Mouse (Mus musculus) adrenal gland, postnatal 25 days (tissue): ENCODE results near the gene Syt15. TPM values are rescaled to one million over a fixed set of nuclear protein-coding genes. Genes with fewer than 3 reads are reported as not detected.

Source experiments
- DNase-seq: peaks from one replicate; pipeline ENCODE4 v3.0.0; 2021; ENCODE audit warnings: mixed read lengths
- long read RNA-seq: library from polyadenylated mRNA; stranded (forward); transcript quantifications from one replicate; pipeline ENCODE4 v2.0.0, GENCODE M21; 2021
- total RNA-seq: library from RNA; stranded (reverse); gene quantifications from 2 replicates; pipeline ENCODE4 v1.2.3, GENCODE M21; 2021

The Syt15 gene
- 0.33 TPM in 1 of 2 replicates, not detected in the other for total RNA-seq
- long read RNA-seq: 0 reads

DNA sequence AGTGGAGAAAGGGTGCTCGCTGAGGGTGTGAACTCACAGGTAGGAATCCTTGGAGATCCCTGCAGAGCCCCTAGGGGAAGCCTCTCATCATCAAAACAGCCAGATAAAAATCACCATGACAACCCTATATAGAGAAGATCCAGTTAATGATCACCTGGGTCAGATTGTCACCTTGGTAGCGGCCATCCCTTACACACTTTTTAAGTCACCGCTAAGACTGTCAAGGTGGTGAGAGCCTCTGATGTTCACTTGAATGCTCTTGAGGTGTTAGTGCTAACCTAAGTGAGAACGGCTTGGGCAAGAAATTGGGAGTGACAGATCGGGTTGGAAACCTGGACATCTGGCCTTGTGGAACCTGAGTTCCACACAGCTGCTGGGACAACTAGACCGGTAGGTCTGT, at the start of gene Syt15:
Gene Syt15 (plus strand): TSS at position 301 of the 400 bp plus-strand sequence.
- no peak for DNase-seq

DNA sequence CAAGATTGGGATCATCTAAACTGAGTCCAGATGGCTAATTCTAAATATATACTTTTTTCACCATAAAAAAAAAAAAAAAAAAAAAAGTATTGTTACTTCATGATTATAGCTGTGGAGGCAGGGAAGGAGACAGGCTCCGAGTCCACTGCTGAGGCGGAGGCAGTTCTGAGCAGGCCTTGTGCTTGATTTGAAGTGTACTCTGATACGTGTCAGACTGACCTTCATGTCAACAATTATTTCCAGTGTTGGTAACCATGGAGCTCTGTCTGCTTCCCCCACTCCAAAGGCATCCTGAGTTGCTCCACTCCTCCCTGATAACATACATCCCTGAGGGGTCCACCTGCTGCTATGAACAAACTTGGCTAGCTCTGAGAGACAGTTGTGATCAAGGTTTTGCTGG, 48.3 kb upstream of the Syt15 start:
- no peak for DNase-seq

DNA sequence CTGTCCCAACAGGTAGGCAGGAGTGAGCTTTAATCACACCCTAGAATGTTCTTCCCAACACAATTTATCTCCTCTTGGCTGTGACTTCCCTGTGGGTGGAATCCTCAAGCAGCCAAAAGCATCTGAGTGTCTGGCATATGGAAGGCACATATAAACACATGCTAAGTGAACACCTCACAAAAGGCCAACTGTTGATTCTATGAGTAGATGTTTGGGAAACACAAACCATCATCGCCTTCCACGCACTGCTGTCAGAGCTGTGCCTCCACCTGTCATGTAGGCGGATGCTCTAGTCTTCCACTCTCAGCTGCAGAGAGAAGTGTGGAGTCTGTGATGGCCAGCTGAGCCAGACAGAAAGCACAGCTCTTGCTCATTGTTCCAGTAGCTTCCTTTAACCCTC, 40.0 kb upstream of the Syt15 start:
- no peak for DNase-seq

DNA sequence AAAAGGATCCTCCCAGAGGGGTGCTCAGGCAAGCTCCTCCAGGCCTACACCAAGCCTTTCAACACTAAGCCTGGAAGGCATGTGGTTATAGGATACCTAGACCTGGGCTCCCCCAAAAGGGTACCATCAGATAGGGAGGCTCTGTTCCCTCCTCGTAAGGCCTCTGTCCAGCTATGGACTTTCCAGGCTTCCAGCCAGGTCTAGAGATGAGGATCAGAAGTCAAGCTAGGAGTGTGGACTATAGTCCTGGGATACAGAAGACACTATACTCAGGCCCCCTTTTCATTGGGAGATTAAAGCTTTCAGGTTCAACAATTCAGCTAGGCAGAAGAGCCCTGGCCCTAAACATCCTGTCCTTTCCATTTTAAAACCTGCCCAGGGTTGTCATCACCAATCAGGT, 36.3 kb upstream of the Syt15 start:
- DNase-seq: no peak

DNA sequence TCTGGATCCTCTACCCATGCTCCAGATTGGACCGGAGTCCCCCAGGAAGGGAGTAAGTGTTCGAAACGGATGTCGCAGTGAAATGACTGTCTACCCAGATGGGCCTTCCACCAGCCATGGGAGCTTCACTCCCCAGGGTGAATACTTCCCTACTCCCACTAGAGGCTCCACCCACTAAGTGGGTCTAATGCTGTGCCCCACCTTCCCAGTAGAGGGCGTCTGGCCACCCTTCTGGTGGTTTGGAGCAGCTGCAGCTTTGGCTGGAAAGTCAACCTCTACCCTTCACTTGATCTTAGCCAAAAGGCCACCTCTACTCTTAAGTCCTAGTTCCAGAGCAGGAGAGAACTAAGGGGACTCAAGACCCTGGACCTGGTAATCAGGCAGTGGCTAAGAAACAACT, 30.8 kb upstream of the Syt15 start:
- DNase-seq: peak; percentile 76

DNA sequence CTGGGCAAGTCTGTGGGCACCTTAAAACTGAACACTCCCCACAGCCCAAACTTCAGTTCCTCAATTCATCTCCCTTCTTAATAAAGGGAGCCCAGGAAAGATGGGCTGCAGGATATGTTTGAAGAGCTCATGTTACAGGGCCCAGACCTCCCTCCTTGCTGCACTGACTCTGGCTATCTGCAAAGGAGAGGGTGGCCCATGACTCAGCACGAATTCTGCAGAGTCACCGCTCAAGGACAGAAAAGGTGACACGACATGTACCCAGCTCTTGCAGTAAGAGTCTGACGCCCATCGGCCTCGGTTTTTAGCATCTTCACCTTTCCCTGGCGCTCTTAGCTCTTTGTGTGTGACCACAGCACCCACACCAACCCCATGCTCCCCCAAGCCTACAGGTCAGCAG, 29.0 kb upstream of the Syt15 start:
- DNase-seq: peak; percentile 59

DNA sequence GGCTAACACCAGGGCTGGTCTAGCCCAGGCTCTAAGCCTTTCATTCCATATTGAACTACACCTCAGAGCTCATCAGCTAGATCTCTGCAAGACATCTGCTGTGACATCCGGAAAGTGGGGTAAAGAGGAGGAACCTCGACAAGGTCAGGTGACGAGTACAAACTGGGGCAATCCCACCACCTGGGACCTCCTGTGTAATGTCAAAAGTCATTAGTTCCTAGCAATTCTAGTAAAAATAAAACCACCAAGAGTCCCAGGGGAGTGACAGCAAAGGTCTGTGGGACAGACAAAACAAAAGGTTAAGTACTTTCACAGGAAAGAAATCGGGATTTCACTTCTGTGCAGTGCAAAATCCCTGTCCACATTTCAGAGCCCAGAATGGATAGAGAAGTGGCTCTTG, 25.5 kb upstream of the Syt15 start:
- DNase-seq: no peak

DNA sequence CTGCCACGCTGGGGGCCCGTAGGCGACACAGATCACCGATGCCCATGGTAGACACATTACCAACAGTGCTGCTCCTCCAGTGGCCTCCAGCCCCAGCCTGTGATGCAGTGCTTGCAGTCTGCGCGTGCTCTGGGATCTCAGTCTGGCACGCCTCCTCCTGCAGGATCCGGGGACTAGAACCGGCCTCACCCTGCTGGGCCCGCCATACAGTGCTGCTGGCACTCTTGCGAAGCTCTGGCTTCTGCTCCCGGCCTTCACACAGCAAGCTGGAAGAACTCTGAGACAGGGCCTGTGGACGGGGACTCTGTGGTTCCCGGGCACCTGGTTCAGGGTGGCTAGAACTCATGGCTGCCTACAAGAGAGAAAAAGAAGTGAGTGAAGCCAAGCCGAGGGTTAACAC, 23.9 kb upstream of the Syt15 start:
- no peak for DNase-seq

DNA sequence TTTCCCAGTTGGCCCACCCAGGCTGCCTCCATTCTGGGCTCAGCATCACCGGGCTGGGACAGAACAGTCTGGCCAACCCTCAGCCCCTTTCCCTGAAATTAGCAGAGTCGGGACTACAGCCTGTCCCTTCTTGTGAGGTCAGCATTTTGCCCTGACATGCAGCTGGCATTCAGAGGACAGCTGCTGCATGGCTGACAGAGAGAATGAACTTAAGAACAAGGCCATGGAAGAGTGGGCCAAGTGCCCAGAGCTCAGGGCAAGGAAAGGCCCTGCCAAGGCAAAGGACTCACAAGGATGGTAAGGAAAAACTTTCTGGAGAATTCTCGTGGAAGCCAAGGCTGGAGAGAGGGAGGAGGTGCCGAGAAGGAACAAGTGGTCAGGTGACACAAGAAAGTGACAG, 22.7 kb upstream of the Syt15 start:
- DNase-seq: peak; percentile 48

DNA sequence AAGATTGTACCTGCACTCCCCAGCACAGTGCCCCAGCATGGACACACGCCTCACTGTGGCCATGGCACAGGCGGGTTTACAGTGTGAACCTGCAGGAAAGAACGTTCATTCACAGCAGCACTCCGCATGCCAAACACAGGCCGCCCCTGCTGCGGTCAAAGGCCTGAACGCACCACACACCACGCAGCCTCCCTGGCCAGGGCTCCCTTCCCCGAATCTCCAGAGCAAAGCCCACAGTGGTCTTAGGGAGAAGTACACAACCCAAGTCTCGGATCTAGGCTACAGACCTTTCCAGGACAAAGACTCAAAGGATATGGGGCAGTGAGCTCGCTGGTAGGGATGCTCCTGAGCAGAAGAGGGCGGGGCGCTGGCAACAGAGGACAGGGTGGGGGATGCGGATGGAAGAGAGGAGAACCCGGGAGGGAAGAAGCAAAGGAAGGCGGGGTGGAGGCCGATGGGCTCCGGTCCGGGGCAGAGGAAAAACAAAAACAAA, 18.6 kb upstream of the Syt15 start:
- DNase-seq: no peak

DNA sequence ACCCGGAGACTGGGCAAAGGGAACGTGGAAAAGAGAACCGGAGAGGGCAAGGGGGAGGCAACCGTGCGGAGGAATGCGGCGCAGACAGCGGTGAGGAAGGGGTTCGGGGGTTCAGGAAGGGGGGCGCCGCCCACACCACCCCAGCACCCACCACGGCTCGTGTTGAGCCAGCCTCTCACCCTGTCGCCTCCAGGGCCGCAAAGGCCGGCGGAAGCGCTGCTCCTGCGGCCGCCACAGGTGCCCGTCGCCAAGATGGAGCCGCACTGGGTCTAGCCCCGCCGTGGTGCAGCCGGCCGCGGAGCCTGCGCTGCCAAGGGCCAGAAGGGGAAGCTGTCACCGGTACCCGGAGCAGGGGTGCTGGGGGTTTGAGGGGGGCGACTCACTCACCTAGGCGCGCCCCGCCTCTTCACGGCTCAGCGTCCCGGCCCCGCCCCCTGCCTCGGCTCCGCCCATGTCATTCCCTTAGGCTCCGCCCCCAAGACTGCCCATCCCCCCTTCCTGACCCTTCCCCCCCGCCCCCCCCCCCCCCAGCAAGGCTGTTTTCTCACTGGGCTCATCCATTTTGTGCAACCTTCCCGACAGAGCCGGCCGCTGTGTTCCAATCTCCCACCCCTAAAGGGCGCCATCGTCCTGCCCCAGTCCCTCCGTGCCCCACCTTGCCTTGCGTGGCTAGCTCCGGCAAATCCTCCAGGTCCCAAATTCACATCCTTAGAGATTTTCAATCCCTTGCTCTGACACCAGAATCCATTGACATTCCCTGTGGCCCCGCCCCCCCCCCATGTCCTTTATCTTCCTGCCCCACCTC, 18.0 kb upstream of the Syt15 start, which contains the start of gene Gprin2:
Gene Gprin2 (minus strand): TSS at position 423 of the 805 bp plus-strand sequence.
- peak; percentile 52 for DNase-seq

DNA sequence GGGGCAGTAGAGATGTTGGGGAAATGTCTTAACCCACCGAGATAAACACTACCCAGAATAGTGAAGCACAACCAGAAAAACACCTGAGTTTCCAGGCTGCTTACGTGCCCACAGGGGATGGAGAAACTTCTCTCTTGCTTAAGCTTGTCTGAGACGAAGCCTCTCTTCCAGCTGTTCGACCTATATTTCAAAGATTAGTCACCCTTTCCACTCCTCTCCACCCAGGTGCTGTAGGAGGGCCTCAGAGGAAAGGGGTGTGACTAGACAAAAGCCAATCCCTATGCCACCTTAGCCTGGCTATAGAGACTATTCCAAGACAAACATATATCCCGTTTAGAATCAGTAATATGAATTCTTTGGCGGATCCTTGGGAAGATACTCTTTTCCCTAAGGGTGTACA, 11.4 kb upstream of the Syt15 start:
- no peak for DNase-seq

DNA sequence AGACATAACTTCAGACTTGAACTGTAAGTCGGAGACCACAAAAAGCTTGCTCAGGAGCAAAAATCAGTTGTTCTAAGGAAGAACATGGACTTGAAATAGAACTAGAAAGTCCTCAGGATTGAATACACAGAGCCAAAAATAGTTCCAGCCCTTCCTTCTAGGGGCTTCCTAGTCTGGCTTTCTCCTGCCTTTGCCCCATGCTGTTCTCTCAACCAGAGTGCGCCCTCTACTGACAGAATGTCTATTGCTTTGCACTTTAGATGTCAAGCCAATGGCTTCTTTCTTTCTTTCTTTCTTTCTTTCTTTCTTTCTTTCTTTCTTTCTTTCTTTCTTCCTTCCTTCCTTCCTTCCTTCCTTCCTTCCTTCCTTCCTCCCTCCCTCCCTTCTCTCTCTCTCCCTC, 10.7 kb upstream of the Syt15 start:
- peak; percentile 33 for DNase-seq

DNA sequence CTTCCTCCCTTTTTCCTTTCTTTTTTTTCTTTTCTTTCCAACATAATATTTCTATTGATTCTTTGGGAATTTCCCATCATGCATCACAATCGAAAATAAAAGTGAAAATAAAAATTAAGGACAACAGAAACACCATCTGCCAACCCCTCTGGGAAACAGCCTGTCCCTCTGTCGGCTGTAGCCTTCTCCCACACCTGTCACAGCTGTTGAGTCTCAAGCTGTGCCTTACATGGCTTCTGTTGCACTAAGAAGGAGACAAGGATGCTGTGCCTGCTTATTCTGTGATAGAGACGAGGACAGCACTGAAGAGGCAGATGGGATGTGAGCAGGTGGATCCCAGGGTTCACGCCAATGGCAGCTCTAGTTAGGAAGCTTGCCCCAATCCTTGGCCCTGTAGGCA, 10.3 kb upstream of the Syt15 start:
- DNase-seq: no peak

DNA sequence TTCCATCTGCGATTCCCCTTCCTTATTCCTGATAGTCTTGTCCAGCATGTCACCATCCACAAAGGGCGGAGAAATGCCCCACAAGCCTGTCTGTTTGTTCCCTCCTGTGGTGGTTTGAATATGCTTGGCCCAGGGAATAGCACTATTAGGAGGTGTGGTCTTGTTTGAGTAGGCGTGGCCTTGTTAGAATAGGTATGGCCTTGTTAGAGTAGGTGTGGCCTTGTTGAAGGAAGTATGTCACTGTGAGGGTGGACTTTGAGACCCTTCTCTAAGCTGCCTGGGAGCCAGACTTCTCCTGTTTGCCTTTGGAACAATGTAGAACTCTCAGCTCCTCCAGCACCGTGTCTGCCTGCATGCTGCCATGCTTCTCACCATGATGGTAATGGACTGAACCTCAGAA, 9.5 kb upstream of the Syt15 start:
- no peak for DNase-seq

DNA sequence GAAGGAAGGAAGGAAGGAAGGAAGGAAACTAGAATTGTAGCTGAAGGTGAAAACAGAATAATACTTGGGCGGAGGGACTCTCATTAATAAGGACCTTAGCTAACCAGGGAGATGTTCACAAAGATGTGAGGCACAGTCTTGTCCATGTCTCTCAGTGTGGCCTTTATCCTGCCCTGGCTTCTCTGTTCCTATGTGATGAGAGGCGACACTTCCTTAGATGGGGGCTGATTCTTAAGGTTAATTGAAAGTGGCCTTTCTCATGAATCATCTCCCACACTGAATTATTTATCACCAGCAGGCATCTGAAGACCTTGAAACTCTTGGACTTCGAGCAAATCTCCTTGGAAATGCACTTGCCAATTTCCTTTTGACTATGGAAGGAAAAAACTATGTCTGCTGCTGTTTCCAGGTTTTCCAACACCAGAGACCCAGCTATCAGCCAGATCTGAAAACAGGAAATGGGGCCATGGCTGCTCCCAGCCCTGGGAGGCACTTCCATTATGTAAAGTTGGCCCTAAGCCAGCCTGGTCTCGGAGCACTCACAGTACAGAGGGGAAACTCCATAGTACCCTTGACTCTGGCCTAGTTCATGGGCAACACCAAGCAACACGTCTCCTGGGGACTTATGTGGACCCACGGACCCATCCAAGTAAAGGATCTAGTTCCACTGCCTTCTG, 3.8 kb upstream of the Syt15 start:
- DNase-seq: peak; percentile 27

DNA sequence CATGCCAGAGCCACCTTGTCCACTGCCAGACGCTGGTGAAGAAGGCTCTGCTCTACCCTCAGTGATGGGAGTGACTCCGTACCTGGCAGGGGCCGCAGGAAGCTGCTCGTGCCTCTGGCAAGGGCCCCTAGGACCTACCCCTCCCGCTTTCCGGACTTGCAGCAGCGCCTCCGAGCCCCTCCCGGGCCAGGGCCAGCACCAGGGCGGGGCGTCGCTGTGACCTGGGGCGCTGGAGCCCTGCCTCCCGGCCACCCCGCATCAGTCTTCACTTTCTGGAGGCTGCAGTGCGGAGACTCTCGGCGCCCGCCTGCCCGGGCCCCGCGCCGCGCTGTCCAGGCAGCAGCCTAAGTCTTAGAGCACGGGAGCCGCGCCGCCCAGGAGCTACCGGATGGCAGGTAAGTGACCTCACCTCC, 397 bp downstream of the Syt15 start:
- no peak for DNase-seq

DNA sequence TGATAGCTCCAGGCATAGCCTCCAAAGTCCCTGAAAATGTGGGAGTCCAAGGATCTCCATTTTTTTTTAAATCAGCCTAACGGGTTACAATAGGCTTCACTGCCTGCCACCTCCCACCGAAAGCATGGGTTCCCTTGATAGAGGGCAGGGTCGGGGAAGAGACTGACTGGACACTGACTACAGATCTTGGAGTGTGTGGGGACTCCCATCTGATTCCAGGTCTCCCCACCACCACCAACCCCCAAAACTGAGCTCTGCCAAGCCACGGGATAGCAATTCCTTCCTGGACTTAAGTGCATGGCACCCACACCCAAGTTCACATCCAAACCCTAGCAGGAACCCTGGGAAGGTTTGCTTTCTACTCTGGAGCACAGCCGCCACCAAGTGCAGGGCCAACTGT, 1.0 kb downstream of the Syt15 start:
- DNase-seq: no peak

DNA sequence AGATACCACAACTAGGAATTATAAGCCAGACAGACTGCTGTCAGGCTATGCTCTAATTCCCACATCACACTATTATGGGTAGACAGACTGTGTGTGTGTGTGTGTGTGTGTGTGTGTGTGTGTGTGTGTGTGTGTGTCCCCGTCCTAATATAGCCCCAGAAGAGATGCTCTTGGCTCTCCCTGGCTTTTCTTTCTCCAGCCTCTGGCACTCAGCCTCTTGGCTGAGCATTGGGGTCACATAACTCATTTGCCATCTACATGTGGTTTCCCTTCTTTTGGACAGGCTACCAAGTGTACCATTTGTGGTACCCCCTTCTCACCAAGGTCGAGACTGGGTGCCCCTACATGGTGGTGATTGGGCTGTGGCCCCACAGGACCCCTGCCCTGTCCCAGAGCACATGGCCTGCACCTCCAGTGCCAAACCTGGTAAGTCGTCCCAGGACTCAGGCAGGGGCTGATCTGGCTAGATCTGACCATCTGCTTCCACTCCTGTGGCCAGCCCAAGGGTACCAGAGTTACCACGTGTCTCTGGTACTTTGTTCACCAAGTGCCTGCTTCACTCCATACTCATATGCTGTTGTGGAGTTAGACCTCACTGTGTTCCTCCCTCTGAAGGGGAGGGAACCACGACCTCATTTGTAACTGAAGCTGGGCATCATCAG, 2.2 kb downstream of the Syt15 start:
- no peak for DNase-seq

DNA sequence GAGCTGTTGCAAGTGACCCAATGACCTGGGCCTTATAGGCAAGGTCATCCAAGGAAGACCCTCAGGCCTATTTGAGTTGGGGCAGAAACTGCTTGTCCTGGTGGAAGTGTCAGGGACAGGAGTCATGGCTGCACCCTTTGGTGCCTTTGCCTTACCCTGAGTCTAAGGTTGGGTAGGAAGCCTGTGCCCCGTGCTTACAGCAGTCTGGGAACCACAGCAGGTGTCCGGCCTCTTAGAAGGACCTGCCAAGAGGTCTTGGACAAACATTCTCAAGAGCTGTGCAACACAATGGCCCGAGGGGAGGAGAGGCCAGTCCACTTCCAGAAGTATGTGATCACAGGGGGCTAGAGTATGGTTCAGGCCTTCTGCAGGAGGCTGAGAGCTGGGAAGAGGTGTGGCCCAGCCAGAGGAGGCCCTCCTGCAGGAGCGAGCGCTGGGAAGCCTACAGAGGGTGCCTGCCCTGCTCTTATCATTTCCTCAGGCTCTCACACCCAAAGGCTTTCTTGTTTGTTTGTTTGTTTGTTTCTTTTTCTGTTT, 4.0 kb downstream of the Syt15 start:
- DNase-seq: no peak

DNA sequence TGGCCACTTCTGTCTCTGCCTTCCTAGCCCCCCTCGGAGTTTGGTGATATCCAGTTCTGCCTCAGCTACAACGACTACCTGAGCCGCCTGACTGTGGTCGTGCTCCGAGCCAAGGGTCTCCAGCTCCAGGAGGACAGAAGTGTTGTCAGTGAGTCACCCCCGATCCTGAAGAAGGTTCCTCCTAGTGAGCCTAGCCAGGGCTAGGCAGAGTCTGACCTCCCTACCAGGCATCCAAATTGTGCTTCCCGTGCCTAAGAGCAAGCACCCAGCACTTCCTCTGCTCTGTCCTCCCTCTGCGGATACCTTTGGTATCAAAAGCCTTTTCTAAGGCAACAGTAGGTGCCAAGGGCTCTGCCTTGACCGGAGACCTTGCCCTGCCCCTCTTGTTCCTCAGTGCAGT, 6.6 kb downstream of the Syt15 start:
- DNase-seq: no peak

DNA sequence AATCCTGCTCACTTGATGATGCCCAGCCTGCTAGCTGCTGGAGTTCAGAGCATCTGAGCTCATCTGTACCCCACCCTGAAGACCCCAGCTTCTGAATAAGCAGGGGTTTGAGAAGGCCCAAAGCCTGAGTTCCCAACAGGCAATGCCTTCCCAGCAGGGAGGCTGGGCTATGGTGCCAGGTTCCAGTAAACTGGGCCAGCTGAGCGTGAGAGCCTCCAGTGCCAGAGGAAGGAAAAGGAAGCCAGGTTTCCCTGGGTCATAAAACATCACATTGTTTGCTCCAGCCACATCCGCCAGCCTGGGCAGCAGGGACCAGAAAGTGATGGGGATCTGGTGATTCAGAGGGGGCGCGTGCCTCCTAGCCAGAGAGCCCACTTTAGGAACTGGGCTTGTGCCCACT, 7.2 kb downstream of the Syt15 start:
- no peak for DNase-seq

DNA sequence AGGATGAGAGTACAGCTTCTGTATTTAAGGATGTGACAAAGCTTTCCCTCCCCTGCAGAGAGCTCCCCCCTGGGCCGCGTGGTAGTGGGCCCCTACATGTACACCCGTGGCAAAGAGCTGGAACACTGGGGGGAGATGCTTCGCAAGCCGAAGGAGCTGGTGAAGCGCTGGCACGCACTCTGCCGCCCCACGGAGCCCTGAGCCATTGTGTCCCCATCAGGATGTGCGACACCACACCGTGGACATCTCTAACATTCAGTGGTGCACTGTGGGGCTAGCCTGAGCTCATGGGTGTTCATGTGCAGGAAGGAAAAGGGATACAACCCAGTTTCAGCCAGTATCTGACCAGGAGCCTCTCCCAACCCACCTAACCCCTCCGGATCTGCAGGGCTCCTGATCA, 8.6 kb downstream of the Syt15 start:
- no peak for DNase-seq
